Mouse (Mus musculus): ENCODE measurements around the gene Lgals12. TPM values are rescaled to one million over a fixed set of nuclear protein-coding genes. Genes with fewer than 3 reads are reported as not detected.
A peak's percentile ranks its signal among the peaks of the same experiment; 100 is the strongest.

Gene Lgals12
- total RNA-seq, 1 experiment: 0.45 TPM

- no peak overlapping the region for H3K27ac ChIP-seq (ENCODE audit: insufficient read depth, low read depth, low read length, poor library complexity, severe bottlenecking)
- H3K9me3 ChIP-seq (ENCODE audit: control insufficient read depth, insufficient read depth, low read depth, low read length): no peaks in the 10 kb centered on the region
- TF ChIP-seq MAFK (IDR thresholded peaks at IDR 0.05; ENCODE audit: insufficient read depth, low read depth, low read length) (no peak), ZC3H11A (IDR thresholded peaks at IDR 0.05; ENCODE audit: borderline replicate concordance, low read depth, low read length) (no peak), HCFC1 (IDR thresholded peaks at IDR 0.05; ENCODE audit: borderline replicate concordance, insufficient read depth, low read length) (no peak), CHD2 (IDR thresholded peaks at IDR 0.05; ENCODE audit: low read depth, low read length) (no peak), ZNF384 (IDR thresholded peaks at IDR 0.05; ENCODE audit: low read depth, low read length) (no peak)
- H3K4me3 ChIP-seq (ENCODE audit: insufficient read depth in 1 of 2, low read depth in 1 of 2, low read length in 2 of 2, poor library complexity in 1 of 2, severe bottlenecking in 1 of 2): no peak overlapping the region
- H3K9ac ChIP-seq (ENCODE audit: insufficient read depth, low read depth, low read length, poor library complexity, severe bottlenecking): no peak overlapping the region
- no peak for DNase-seq (ENCODE audit: low read depth, low spot score)
- in situ Hi-C loops (cut with MboI; ENCODE audit: low sequenced_read_pairs in 2 of 2, unreplicated experiment in 2 of 2): loop anchor here in 1 of 2 experiments (10.0 kb wide), 1 partner anchor 69 kb away; no protein-coding TSS in a partner anchor
- no peaks in the 10 kb centered on the region for H3K36me3 ChIP-seq (ENCODE audit: control insufficient read depth, insufficient read depth, low read length, poor library complexity, severe bottlenecking)
- H3K4me1 ChIP-seq (ENCODE audit: control insufficient read depth in 2 of 2, insufficient read depth in 2 of 2, low read length in 2 of 2, poor library complexity in 1 of 2): peaks cover 0 to 10% of the 10 kb centered on the region in 2 experiments; a peak in 2 of 4 replicates
These were observed 2.9 kb downstream of the Lgals12 start for GRCm38 (mm10) chr19:7604107-7604506.

DNA sequence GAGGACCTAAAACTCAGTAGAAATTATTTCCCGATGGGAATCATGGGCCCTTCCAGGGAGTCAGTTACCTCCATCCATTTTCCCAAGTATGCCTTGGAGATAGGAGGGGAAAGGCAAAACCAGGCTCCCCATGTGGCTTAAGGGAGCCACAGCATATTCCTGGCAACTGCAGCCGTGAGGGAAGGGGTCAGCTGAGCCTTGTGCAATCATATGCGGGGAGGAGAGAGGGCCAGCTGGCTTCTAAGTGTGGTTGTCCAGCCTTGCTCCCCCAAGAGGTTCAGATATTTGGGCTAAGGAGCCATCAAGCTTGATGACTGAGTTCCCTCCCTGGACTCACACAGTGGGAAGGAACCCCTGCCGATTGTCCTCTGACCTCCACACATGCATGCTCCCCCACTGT is 5.4 kb downstream of the Lgals12 start:
- Histone ChIP-seq H3K9me3 (ENCODE audit: control insufficient read depth, insufficient read depth, low read depth, low read length) (no peaks in the 10 kb centered on the region), H3K4me3 (ENCODE audit: insufficient read depth in 1 of 2, low read depth in 1 of 2, low read length in 2 of 2, poor library complexity in 1 of 2, severe bottlenecking in 1 of 2) (no peak overlapping the region), H3K27ac (ENCODE audit: insufficient read depth, low read depth, low read length, poor library complexity, severe bottlenecking) (no peak overlapping the region), H3K4me1 (ENCODE audit: control insufficient read depth in 2 of 2, insufficient read depth in 2 of 2, low read length in 2 of 2, poor library complexity in 1 of 2) (peaks cover 0 to 5% of the 10 kb centered on the region in 2 experiments; a peak in 2 of 4 replicates), H3K36me3 (ENCODE audit: control insufficient read depth, insufficient read depth, low read length, poor library complexity, severe bottlenecking) (no peaks in the 10 kb centered on the region), H3K9ac (ENCODE audit: insufficient read depth, low read depth, low read length, poor library complexity, severe bottlenecking) (no peak overlapping the region)
- no peak for DNase-seq (ENCODE audit: low read depth, low spot score)
- in situ Hi-C loops (cut with MboI; ENCODE audit: low sequenced_read_pairs in 2 of 2, unreplicated experiment in 2 of 2): loop anchor here in 1 of 2 experiments (10.0 kb wide), 1 partner anchor 67 kb away; no protein-coding TSS in a partner anchor
- TF ChIP-seq ZC3H11A (IDR thresholded peaks at IDR 0.05; ENCODE audit: borderline replicate concordance, low read depth, low read length): no peak
- no peak for TF ChIP-seq HCFC1 (IDR thresholded peaks at IDR 0.05; ENCODE audit: borderline replicate concordance, insufficient read depth, low read length)

DNA sequence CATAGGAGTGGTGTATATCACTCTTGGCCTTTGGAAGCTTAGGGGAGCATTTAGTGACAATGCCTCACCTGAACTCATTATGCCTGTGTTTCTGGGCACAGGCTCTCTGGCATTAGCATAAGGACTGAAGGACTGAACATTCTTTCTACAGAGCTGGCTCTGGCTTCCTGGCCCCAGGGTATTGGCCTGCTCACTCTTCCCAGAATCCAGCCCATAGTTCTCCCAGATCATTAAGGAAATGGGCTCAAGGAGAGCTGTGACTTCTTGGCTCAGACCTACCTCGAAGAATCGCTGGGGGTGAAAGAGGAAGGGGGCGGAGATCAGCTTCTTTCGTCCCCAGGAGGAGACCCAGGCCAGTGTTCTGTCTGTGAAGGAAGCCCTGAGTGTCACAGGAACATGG is 8.5 kb downstream of the Lgals12 start:
- H3K9me3 ChIP-seq (ENCODE audit: control insufficient read depth, insufficient read depth, low read depth, low read length): no peaks in the 10 kb centered on the region
- no peak for DNase-seq (ENCODE audit: low read depth, low spot score)
- no peak overlapping the region for H3K4me3 ChIP-seq (ENCODE audit: insufficient read depth in 1 of 2, low read depth in 1 of 2, low read length in 2 of 2, poor library complexity in 1 of 2, severe bottlenecking in 1 of 2)
- no peaks in the 10 kb centered on the region for H3K36me3 ChIP-seq (ENCODE audit: control insufficient read depth, insufficient read depth, low read length, poor library complexity, severe bottlenecking)
- H3K9ac ChIP-seq (ENCODE audit: insufficient read depth, low read depth, low read length, poor library complexity, severe bottlenecking): no peak overlapping the region
- no peak for TF ChIP-seq ZC3H11A (IDR thresholded peaks at IDR 0.05; ENCODE audit: borderline replicate concordance, low read depth, low read length)
- TF ChIP-seq CHD2 (IDR thresholded peaks at IDR 0.05; ENCODE audit: low read depth, low read length): no peak
- no peak for TF ChIP-seq HCFC1 (IDR thresholded peaks at IDR 0.05; ENCODE audit: borderline replicate concordance, insufficient read depth, low read length)
- no peak for TF ChIP-seq ZNF384 (IDR thresholded peaks at IDR 0.05; ENCODE audit: low read depth, low read length)
- TF ChIP-seq MAFK (IDR thresholded peaks at IDR 0.05; ENCODE audit: insufficient read depth, low read depth, low read length): no peak
- H3K4me1 ChIP-seq (ENCODE audit: control insufficient read depth in 2 of 2, insufficient read depth in 2 of 2, low read length in 2 of 2, poor library complexity in 1 of 2): no peaks in the 10 kb centered on the region
- no peak overlapping the region for H3K27ac ChIP-seq (ENCODE audit: insufficient read depth, low read depth, low read length, poor library complexity, severe bottlenecking)
- in situ Hi-C loops (cut with MboI; ENCODE audit: low sequenced_read_pairs in 2 of 2, unreplicated experiment in 2 of 2): loop anchor here in 1 of 2 experiments (5.0 kb wide), 1 partner anchor 76 kb away; no protein-coding TSS in a partner anchor

DNA sequence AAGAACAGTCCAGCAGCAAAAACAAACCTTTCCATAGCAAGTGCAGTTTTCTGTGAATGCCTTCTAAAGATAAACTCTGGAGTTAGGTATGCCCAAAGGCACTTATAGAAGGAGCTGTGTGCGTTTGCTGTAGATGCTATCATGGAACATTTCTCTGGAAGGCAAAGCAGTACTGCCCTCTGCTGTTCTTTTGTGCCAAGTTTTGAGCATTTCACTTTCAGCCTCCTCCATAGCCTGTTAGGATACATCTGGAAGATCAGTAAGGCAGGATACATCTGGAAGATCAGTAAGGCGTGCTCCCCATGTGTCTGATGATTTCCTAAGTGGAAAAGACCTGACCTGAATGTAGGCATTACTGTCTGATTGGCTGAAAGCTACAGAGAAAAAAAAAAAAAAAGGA is 11.5 kb downstream of the Lgals12 start:
- no peaks in the 10 kb centered on the region for H3K4me1 ChIP-seq (ENCODE audit: control insufficient read depth in 2 of 2, insufficient read depth in 2 of 2, low read length in 2 of 2, poor library complexity in 1 of 2)
- no peaks in the 10 kb centered on the region for H3K36me3 ChIP-seq (ENCODE audit: control insufficient read depth, insufficient read depth, low read length, poor library complexity, severe bottlenecking)
- no peak overlapping the region for H3K27ac ChIP-seq (ENCODE audit: insufficient read depth, low read depth, low read length, poor library complexity, severe bottlenecking)
- H3K4me3 ChIP-seq (ENCODE audit: insufficient read depth in 1 of 2, low read depth in 1 of 2, low read length in 2 of 2, poor library complexity in 1 of 2, severe bottlenecking in 1 of 2): no peak overlapping the region
- no peak for DNase-seq (ENCODE audit: low read depth, low spot score)
- no peaks in the 10 kb centered on the region for H3K9me3 ChIP-seq (ENCODE audit: control insufficient read depth, insufficient read depth, low read depth, low read length)
- TF ChIP-seq MAFK (IDR thresholded peaks at IDR 0.05; ENCODE audit: insufficient read depth, low read depth, low read length) (no peak), CHD2 (IDR thresholded peaks at IDR 0.05; ENCODE audit: low read depth, low read length) (no peak), ZC3H11A (IDR thresholded peaks at IDR 0.05; ENCODE audit: borderline replicate concordance, low read depth, low read length) (peak; percentile 85), HCFC1 (IDR thresholded peaks at IDR 0.05; ENCODE audit: borderline replicate concordance, insufficient read depth, low read length) (no peak), ZNF384 (IDR thresholded peaks at IDR 0.05; ENCODE audit: low read depth, low read length) (no peak)
- no peak overlapping the region for H3K9ac ChIP-seq (ENCODE audit: insufficient read depth, low read depth, low read length, poor library complexity, severe bottlenecking)
- in situ Hi-C loops (cut with MboI; ENCODE audit: low sequenced_read_pairs in 2 of 2, unreplicated experiment in 2 of 2): loop anchor here in 1 of 2 experiments (5.0 kb wide), 1 partner anchor 73 kb away; no protein-coding TSS in a partner anchor

GRCm38 (mm10) chr19:7592018-7592417 is 15.0 kb downstream of the Lgals12 start:
- Histone ChIP-seq H3K4me3 (ENCODE audit: insufficient read depth in 1 of 2, low read depth in 1 of 2, low read length in 2 of 2, poor library complexity in 1 of 2, severe bottlenecking in 1 of 2) (no peak overlapping the region), H3K36me3 (ENCODE audit: control insufficient read depth, insufficient read depth, low read length, poor library complexity, severe bottlenecking) (no peaks in the 10 kb centered on the region), H3K4me1 (ENCODE audit: control insufficient read depth in 2 of 2, insufficient read depth in 2 of 2, low read length in 2 of 2, poor library complexity in 1 of 2) (no peaks in the 10 kb centered on the region), H3K27ac (ENCODE audit: insufficient read depth, low read depth, low read length, poor library complexity, severe bottlenecking) (no peak overlapping the region), H3K9me3 (ENCODE audit: control insufficient read depth, insufficient read depth, low read depth, low read length) (no peaks in the 10 kb centered on the region), H3K9ac (ENCODE audit: insufficient read depth, low read depth, low read length, poor library complexity, severe bottlenecking) (no peak overlapping the region)
- in situ Hi-C loops (cut with MboI; ENCODE audit: low sequenced_read_pairs in 2 of 2, unreplicated experiment in 2 of 2): no loop called here
- DNase-seq (ENCODE audit: low read depth, low spot score): no peak
- TF ChIP-seq MAFK (IDR thresholded peaks at IDR 0.05; ENCODE audit: insufficient read depth, low read depth, low read length): no peak
- TF ChIP-seq HCFC1 (IDR thresholded peaks at IDR 0.05; ENCODE audit: borderline replicate concordance, insufficient read depth, low read length): no peak
- TF ChIP-seq CHD2 (IDR thresholded peaks at IDR 0.05; ENCODE audit: low read depth, low read length): no peak
- no peak for TF ChIP-seq ZC3H11A (IDR thresholded peaks at IDR 0.05; ENCODE audit: borderline replicate concordance, low read depth, low read length)
- no peak for TF ChIP-seq ZNF384 (IDR thresholded peaks at IDR 0.05; ENCODE audit: low read depth, low read length)
